Mouse (Mus musculus) layer of hippocampus, adult 11-12 months (tissue): ENCODE results near the gene Zfp709.
"Not testable (repeated sequence)": the region's sequence is repeated elsewhere in the genome, so short reads cannot be mapped to it uniquely, and the experiment has no call there.

ENCODE experiments used
- DNase-seq: peaks from one replicate; pipeline ENCODE4 v3.0.0; 2022; ENCODE audit warnings: low spot score

The Zfp709 gene

GRCm38 (mm10) chr8:71926551-71926950 lies 44.7 kb downstream of the Zfp709 start:
- no peak for DNase-seq

- no peak for DNase-seq
These were observed 46.0 kb downstream of the Zfp709 start for GRCm38 (mm10) chr8:71927779-71928178.

DNA sequence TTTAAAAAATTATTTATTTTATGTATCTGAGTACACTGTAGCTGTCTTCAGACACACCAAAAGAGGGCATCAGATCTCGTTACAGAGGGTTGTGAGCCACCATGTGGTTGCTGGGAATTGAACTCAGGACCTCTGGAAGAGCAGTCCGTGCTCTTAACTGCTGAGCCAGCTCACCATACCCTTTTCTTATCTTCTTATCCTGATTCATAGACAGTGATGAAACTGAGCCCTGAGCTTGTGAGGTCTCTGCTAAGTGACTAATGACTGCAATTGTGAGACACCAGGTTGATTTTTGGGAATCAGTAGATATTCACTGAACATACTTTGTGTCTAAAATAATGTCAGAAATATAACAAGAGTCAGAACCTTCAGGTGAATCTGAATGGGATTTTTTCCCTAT lies 56.2 kb downstream of the Zfp709 start:
- DNase-seq = not testable (repeated sequence)

GRCm38 (mm10) chr8:71940293-71941208 lies 58.7 kb downstream of the Zfp709 start:
- no peak for DNase-seq

- no peak for DNase-seq
These were observed 60.0 kb downstream of the Zfp709 start for GRCm38 (mm10) chr8:71941776-71942175.
